Mouse (Mus musculus) heart, postnatal 25 days (tissue): ENCODE data around the gene Gm20388. TPM values are rescaled to one million over a fixed set of nuclear protein-coding genes. Genes with fewer than 3 reads are reported as not detected.
A peak's percentile ranks its signal among the peaks of the same experiment; 100 is the strongest.

Experiments used
- DNase-seq: peaks from one replicate; pipeline ENCODE4 v3.0.0; 2022; ENCODE audit warnings: low spot score
- intact Hi-C: fragments of 180-260 bp; cut with DNase I; formaldehyde crosslinking; loops from one replicate; pipeline ENCODE4 v1.15.1; 2025
- total RNA-seq, 2 experiments: library from RNA; stranded (reverse); gene quantifications; 2 replicates each; pipeline ENCODE4 v1.2.3; 2021

Gm20388 gene
- total RNA-seq, 2 experiments from 2014 or later = 2.7 TPM; not detected in 1

DNA sequence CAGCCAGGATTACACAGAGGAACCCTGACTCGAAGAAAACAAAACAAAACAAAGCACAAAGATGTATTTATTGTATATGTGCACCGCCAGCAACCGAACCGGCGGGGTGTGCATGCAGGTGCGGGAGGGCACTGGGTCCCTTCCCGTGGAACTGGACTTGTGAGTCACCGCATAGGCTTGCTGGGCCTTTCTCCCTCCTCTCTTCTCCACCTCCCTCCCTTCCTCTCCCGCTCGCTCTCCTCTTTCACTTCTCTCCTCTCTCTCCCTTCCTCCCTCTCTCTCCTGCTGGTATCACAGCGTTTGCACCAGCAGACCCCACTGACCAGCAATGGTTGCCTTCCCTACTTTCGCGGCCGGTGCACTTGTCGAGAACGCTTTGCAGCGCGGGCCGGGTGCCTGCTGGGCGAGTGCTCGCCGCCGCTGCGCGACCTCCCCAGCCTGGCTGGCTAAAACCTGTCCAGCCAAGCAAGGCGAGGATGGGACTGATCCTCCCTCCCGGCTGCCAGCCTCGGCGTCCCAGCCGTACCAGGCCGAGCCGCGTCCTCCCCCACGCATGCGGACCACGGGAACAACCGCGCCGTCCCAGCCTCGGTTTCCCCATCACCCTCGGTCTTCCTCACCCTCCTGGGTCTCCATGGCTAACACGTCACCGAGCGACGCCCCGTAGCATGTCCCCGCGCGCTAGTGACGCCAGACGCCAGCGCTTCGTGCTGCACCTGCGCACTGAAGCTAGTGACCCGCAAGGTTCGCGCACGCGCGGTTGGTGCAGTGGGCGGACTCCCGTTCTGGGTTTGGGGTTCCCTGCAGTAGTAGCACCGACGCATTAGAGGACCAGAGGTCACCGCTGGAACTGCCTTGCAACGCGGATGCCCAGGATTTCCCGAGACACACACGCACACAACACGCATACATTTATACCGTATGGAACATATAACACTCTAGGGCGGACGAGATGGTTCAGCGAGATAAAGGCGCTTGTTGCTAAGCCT lies 1197.3 kb downstream of the Gm20388 start, which contains the start of gene Mthfsd:
TSS of gene Mthfsd (minus strand) at position 725 of the 989 bp plus-strand sequence.
- intact Hi-C loops = no loop called here

DNA sequence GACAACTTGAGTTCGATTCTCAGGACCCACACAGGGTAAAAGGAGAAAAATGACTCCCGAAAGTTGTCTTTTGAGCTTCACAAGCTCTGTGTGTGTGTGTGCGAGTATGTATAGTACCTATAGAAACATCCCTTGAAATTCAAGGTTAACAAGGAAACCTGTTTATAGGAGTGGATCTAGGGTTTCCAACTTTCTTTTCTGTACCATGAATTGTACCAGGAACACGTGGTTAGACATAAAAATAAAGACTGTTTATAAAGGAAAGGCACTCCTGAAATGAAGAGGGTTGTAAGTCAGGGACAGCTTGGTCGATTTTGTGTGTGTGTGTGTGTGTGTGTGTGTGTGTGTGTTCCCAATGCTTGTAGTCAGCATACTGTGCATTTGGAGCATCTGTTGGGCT lies 1198.0 kb downstream of the Gm20388 start:
- intact Hi-C loops = no loop called here
- DNase-seq = no peak

More for the DNA sequence above, 1197.3 kb downstream of the Gm20388 start, which contains the start of gene Mthfsd:
- peak; percentile 97 for DNase-seq

DNA sequence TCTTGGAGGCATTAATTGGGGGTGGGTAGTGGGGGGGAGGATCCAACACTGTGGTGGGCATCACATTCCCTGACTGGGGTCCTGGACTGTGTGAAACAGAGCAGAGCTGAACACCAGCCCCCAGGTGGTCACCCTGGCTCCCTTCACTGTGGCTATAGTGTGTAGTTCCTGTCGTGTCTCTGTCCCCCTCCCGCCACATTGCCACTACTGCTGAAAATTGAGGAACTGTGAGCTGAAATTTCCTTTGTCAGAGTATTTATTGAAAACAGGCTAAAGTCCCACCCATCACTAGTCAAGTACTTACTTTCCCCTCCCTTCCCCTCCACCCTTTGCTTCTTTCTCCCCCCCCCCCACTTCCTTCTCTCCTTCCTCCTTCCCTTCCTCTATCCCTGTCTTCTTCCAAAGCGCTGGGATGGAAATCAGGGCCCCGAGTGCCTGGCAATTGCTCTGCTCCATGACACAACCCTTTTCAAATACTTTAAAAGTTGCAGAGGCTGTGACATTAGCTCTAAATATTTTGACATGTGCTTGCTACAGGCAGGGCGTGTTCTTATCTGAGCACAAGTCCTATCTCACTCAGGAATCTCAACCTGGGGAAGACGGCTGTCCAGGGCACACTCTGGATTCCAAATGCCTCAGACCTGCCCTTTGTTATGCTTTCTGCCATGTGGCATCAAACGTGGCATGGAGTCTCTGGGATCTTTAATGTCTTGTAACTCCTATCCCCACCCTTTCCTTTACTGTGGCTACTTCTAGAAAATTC lies 1200.7 kb downstream of the Gm20388 start:
- intact Hi-C loops = loop anchor here (5.0 kb wide), 2 partner anchors 101 to 116 kb away; no protein-coding TSS in a partner anchor
- no peak for DNase-seq

DNA sequence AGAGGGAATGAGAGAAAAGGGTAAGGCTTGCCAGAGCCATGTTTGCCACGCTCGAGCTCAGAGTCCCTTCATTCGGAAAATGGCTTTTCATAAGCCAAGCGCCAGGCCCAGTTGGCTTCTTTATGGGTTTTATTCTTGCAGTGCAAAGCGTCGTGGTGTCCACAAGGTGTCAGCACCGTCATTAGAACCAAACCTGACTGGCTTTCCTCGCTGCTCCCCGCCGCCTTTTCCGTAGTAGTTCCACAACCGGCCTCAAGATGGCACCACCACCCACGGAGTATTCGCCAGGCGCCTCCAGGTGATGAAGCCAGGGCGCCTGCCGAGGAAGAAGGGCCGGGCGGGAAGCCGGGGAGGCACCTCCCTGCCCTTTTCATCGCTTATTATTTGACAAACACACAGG lies 1202.6 kb downstream of the Gm20388 start:
- intact Hi-C loops = loop anchor here (1.0 to 5.0 kb wide), 4 partner anchors 99 to 400 kb away; no protein-coding TSS in a partner anchor
- DNase-seq = peak; percentile 88

DNA sequence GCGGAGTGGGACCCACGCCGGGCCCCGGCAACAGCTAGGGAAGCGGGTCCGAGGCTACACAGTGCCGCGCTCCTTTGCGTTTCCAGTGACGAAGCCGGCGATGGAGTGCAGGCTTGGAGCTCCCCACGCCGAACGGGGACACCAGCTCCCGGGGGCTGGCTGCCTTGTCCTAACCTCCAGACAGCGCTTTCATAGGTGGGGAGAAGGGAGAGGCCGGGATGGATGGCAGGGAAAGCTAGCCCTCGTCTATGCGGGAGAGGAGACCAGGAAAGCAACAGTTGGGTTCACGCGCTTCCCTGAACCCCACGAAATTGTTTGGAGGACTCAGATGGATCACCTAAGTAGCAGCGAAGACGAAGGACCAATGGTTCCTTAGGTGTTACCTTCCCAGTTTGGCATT lies 1204.5 kb downstream of the Gm20388 start:
- intact Hi-C loops = no loop called here

DNA sequence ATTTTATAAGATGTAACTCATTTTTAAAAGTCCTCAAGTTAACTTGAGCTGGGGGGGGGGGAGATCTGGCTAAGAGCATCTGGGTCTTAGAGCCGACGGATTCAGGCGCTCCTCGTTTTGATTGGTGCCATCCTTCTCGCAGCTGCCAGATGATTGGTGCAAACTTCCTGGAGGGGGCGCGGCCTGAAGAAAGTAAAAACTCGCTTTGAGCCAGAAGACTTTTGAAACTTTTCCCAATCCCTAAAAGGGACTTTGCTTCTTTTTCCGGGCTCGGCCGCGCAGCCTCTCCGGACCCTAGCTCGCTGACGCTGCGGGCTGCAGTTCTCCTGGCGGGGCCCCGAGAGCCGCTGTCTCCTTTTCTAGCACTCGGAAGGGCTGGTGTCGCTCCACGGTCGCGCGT lies 1205.3 kb downstream of the Gm20388 start, which contains the start of gene Foxc2:
TSS of gene Foxc2 (plus strand) at position 224 of the 400 bp plus-strand sequence.
- intact Hi-C loops = no loop called here
- peak; percentile 87 for DNase-seq

More for the DNA sequence above, 1204.5 kb downstream of the Gm20388 start:
- DNase-seq = no peak

DNA sequence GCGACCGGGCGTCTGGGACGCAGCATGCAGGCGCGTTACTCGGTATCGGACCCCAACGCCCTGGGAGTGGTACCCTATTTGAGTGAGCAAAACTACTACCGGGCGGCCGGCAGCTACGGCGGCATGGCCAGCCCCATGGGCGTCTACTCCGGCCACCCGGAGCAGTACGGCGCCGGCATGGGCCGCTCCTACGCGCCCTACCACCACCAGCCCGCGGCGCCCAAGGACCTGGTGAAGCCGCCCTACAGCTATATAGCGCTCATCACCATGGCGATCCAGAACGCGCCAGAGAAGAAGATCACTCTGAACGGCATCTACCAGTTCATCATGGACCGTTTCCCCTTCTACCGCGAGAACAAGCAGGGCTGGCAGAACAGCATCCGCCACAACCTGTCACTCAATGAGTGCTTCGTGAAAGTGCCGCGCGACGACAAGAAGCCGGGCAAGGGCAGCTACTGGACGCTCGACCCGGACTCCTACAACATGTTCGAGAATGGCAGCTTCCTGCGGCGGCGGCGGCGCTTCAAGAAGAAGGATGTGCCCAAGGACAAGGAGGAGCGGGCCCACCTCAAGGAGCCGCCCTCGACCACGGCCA lies 1206.0 kb downstream of the Gm20388 start:
- intact Hi-C loops = no loop called here
- DNase-seq = no peak

DNA sequence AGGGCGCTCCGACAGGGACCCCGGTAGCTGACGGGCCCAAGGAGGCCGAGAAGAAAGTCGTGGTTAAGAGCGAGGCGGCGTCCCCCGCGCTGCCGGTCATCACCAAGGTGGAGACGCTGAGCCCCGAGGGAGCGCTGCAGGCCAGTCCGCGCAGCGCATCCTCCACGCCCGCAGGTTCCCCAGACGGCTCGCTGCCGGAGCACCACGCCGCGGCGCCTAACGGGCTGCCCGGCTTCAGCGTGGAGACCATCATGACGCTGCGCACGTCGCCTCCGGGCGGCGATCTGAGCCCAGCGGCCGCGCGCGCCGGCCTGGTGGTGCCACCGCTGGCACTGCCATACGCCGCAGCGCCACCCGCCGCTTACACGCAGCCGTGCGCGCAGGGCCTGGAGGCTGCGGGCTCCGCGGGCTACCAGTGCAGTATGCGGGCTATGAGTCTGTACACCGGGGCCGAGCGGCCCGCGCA lies 1206.6 kb downstream of the Gm20388 start:
- no peak for DNase-seq
- intact Hi-C loops = no loop called here

DNA sequence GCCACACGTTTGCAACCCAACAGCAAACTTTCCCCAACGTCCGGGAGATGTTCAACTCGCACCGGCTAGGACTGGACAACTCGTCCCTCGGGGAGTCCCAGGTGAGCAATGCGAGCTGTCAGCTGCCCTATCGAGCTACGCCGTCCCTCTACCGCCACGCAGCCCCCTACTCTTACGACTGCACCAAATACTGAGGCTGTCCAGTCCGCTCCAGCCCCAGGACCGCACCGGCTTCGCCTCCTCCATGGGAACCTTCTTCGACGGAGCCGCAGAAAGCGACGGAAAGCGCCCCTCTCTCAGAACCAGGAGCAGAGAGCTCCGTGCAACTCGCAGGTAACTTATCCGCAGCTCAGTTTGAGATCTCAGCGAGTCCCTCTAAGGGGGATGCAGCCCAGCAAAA lies 1207.3 kb downstream of the Gm20388 start:
- intact Hi-C loops = no loop called here

DNA sequence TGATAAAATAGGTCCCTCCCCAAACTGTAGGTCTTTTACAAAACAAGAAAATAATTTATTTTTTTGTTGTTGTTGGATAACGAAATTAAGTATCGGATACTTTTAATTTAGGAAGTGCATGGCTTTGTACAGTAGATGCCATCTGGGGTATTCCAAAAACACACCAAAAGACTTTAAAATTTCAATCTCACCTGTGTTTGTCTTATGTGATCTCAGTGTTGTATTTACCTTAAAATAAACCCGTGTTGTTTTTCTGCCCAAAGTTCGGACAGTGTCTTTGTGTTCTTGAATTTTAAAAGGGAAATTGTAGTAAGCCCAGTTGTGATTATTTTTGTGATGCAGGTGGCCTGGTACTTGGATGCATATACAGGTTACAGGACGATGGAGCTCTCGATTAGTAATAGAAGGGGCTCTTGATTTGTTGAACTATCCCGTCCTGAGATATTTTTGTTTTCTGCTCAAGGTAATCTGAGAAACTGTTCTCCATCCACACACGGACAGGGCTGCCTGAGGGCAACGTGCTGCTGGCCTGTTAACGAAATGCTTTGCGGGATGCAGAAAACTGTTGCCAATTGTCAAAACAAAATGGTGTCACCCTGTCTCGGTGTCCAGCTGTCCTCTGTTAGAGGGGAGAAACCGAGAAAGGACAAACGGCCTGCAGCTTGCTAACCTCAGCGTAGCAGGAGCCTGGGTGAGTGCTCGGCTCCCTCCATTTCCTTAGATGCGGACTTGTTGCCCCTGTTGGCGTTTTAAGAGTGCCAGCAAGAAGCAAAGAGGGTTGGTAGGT lies 1208.2 kb downstream of the Gm20388 start:
- intact Hi-C loops = no loop called here
- DNase-seq = no peak

More for the DNA sequence above, 1207.3 kb downstream of the Gm20388 start:
- no peak for DNase-seq

DNA sequence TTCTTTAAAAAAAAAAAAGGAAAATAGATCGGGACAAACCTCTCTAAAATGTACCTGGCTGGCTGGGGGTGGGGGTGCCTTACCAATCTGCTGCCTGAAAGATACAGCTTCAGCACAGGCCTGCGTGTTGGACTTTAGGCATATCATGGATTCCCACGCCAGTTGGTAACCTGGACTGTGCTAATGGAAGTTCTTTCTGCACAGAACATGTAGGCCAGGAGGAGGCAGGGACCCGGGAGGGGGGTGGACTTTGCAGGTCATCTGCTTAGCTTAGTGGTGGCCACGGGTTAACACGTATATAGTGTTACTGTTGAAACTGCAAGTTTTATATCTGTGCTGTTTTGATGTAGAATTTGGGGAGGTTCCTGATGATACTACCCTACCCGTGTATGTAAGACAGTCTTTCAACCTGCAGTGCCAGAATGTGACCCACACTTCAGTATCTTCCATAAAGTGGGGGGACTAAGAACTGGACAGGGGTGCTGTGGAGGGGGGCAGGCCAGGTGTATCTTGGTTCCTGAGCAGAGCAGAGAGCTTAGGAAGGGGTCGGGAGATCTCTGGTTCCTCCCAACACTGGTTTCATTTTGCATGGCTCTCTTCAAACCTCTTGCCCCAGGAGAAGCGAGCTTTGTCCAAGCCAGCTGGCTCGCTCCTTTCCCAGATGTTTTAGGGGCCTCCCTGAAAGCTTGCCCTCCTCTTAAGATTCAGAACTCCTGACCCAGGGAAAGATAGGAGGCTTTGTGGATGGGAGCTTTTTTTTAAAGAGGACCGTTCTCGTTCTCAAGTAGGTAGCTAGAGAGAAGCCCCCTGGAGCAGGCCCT lies 1209.2 kb downstream of the Gm20388 start:
- no peak for DNase-seq
- intact Hi-C loops = no loop called here

DNA sequence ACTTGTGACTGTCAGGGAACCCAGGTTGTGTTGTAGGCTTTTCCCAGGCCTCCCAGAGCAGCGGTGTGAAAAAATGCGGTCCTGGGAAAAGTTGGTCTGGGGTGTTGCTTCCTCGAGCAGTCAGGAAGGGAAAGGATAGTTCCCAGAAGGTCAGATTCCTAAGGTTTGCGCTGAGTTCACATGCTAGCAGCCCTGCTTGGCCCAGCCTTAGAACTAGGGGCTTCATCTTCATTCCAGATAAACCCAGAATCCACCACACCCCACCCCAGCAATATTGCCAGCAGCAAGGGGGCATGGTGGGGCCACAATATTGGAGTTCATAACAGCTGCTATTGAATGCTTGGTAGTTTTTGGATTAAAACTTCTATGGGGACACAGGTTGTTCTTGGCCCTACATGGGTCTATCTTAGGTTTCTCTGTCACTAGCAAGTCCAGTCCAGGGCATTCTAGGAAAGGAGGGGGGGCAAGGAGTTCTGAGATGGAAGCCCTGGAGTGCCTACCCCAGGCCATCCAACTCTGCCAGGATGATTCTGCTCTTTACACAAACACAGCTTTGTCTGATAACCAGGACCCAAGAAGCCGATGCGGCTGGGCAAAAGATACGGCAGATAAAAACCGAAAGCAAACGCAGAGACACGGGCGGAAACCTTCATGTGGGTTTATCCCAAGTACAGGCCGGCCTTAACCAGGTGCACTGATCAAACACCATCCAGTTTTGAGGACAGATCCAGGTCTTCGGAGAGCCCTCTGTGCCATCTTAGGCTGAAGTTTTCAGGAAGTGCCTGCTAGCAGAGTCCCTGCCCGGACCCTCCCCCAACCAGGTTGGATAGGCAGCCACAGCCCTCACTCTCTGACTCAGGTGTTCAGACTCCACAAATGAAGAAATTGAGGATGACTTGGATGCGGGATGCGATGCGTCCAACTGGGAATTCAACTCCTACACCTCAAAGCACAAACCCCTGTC lies 1210.1 kb downstream of the Gm20388 start:
- intact Hi-C loops = no loop called here
- DNase-seq = no peak

DNA sequence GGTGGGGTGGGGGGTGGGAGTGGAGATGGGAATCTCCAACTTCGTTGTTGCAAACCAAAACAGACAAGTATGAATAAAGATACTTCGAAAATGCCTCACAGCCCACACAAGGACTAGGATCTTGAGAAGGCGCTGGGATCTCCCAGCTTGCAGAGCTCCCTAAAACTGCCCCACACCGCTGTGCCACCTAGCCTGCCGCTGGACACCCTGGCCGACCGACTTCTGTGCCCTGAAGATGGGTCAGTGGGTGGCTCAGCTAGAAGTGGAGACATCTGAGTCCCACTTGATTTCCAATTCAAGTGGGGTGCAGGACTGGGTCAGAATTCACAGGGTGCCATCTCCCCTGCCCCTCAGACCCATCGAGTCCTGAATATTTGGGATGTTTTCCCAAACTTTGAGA lies 1211.1 kb downstream of the Gm20388 start:
- no peak for DNase-seq
- intact Hi-C loops = no loop called here

DNA sequence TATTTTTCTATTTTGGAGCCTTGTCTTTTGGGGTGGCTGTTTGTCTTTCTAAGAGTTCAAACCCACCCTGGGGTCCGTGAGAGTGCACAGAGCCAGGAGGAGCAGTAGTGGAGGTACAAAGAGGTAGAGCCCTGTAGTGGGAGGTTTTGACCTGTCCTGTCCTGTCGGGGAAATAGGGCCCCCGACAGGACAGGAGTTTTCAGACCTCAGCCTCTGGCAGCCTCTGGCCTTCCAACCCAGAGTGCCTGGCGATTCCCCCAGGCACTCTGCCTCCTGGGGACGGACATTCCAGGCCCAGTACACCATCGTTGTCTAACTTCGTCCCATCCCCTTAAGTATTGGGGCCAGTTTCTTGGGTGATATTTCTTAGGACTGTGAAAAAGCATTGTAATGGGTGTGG lies 1211.7 kb downstream of the Gm20388 start:
- intact Hi-C loops = no loop called here
- DNase-seq = no peak

DNA sequence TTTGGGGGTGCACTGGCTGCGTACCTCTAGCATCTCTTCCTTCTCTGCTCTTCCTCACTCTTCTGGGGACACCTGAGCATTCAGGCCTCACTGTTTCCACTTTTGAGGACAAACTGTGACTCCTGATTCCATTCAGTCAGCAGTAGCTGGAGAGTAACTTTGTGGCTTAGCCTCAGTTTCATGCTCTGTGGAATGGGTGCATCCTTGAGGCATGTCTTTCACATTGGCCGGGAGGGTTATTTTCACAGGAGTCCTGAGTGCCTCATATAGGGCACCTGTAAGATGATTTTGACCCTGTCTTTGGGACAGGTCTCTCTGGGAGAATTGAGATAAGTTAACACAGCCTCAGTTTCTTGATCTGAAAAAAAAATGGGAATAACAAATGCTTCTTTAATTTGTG lies 1212.5 kb downstream of the Gm20388 start:
- DNase-seq = no peak
- intact Hi-C loops = no loop called here

DNA sequence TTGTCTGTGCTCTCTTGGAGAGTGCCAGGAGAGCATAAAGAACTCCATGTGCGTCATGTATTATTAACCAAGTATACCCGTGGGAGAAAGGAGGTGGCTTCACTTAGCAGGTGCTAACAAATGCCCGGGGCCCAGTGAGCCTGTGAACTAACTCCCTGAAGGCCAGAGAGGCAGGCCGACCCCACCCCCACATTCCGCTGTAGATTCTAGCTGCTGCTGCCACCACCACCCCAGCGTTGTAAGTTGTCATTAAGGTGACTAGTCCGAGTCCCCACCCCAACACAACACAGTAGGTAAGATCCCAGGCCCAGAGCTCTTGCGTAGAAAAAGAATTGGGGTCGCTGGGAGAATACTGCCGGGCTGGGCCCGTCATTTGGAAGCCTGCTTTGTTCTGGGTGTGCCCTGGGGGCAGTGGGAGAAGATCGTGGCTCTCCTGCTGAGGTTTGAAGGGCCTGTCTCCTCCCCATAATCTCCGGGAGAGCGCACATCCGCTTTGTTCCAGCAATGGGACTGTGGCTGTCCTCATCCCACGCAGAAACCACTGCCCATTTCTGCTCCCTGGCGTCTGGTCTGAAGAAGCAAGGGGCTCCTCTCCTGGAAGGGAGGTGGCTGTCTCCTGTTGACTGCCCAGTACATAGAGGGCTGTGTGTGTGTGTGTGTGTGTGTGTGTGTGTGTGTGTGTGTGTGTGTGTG lies 1214.1 kb downstream of the Gm20388 start:
- intact Hi-C loops = loop anchor here (5.0 kb wide), 1 partner anchor 103 kb away; no protein-coding TSS in a partner anchor
- DNase-seq = no peak
